Mouse (Mus musculus) left cerebral cortex, postnatal 4 days (tissue): Measurements from ENCODE around the gene Nat8f2. TPM values are rescaled to one million over a fixed set of nuclear protein-coding genes. Genes with fewer than 3 reads are reported as not detected.

Experiments used
- DNase-seq: peaks from one replicate; pipeline ENCODE4 v3.0.0-alpha.2; 2022
- intact Hi-C: fragments of 180-260 bp; cut with DNase I; formaldehyde crosslinking; loops from one replicate; pipeline ENCODE4 v1.15.1; 2025
- total RNA-seq, 2 experiments: library from RNA; stranded (reverse); gene quantifications; 2 replicates each; pipeline ENCODE4 v1.2.3; 2021

Nat8f2 gene
- total RNA-seq, 2 experiments from 2014 or later, result 0.56 to 0.76 TPM

- intact Hi-C loops, result no loop called here
- DNase-seq, result no peak
These were observed 39.5 kb downstream of the Nat8f2 start for GRCm38 (mm10) chr6:85829462-85829861.

DNA sequence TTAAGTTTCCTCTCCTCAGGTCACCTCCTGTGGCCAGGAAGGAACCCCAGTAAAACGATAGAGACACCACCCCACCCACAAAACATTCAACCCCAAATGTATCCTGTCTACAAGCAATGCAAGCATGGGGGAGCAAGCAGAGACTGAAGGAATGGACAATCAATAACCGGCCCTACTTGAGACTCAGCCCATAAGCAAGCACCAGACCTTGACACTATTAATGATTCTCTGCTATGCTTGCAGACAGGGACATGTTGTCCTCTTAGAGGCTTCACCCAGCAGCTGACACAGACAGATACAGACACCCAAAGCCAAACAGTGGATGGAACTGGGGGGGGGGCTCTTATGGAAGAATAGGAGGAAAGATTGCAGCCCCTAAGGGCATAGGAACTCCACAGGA is 43.1 kb downstream of the Nat8f2 start:
- intact Hi-C loops, result no loop called here

DNA sequence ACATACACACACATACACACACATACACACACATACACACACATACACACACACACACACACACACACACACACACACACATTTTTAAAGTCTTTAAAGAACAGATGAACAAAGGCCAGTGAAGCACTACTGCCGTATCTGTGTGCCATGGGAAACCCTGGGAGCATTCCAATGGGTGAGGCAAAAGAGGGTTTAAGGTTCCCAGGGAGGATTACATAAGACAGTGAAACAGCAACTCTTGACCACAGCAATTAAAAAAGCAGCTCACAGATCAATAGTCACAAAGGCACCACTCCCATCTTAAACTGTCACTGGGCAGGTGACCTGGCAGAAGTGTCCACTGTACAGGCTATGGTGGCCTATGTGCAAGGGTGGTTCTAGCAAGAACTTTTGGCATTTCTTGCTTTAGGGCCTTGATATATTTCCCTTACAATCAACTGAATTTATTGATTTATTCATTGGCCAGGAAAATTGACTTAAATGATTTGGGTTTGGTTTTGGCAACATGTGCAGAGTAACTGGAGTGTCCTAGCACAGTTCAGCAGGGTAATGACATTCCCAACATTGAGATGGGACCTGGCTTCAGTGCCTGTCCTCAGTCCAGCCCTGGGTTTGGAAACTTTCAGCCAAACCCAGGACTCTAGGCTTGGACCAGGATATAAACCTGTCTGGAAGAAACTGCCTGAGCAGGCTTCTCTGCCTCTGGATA is 45.4 kb downstream of the Nat8f2 start:
- DNase-seq, result no peak
- intact Hi-C loops, result no loop called here

More for the DNA sequence above, 43.1 kb downstream of the Nat8f2 start:
- no peak for DNase-seq

DNA sequence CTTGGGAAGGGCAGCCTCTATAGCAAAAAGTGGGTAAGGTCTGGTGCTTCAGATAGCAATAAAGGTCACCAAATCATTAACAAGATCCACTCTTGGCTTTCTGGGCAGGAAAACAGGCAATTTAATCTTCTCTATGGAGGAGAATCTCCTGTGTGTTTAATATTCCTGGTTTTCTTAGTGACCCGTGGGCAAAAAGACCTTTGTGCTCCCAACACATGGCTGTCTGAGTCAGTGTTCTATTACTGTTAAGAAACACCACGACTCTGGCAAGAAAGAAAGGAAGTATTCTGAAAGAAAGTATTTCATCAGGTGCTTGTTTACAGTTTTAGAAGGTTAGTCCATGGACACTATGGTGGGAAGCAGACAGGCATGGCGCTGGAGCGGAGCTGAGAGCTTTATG is 46.7 kb downstream of the Nat8f2 start:
- intact Hi-C loops, result no loop called here
- DNase-seq, result no peak

- intact Hi-C loops, result no loop called here
- no peak for DNase-seq
These were observed 48.1 kb downstream of the Nat8f2 start, which contains the start of the genes Nat8f6 and Nat8f5 for GRCm38 (mm10) chr6:85820837-85821236. Gene Nat8f6, minus strand, starts transcription at chr6:85820954. Gene Nat8f5, minus strand, starts transcription at chr6:85820972.

DNA sequence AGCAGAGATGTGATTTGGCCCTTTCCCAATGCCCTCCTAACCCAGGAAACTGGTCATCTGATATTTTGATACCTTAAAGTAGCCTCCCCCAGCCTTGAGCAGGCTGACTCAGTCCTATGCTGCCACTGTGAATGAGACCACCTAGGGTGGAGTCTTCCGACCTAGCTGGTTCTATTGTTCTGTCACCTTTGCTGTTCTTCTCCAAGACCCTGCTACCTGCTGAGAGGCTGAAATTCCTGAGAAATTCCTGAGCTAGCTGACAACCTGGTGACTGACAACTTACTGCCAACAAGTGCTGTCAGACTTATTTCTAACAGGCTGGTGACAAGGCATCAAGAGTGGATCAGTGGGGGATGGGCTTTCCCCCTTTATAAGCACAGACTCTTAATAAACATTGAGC is 50.6 kb downstream of the Nat8f2 start:
- intact Hi-C loops, result no loop called here
- no peak for DNase-seq

Other genes starting within 250 kb of the Nat8f2 start
- under 1 TPM in 1 of 2 experiments, not detected in 1; 0.46 TPM for gene Nat8f7, start 156.0 kb downstream of the Nat8f2 start, total RNA-seq
- under 1 TPM in 1 of 2 experiments, not detected in 1; 0.38 TPM for gene Nat8f3, start 103.4 kb downstream of the Nat8f2 start, total RNA-seq
- under 1 TPM in 1 of 2 experiments, not detected in 1; 0.40 TPM for gene Nat8f6, start 48.2 kb downstream of the Nat8f2 start, total RNA-seq
- under 1 TPM; 0.40 to 0.60 TPM for gene Nat8f5, start 48.2 kb downstream of the Nat8f2 start, total RNA-seq
- under 1 TPM; 0.36 to 0.52 TPM for gene Nat8, start 37.1 kb downstream of the Nat8f2 start, total RNA-seq
- 1 to 10 TPM; 3.6 to 4.7 TPM for gene Nat8f4, start 35.7 kb upstream of the Nat8f2 start, total RNA-seq
- gene Tprkb, start 42.7 kb upstream of the Nat8f2 start, total RNA-seq, result 10 to 100 TPM; 44.3 to 49.1 TPM
- 1 to 10 TPM; 5.6 to 7.3 TPM for gene Nat8f1, start 46.5 kb upstream of the Nat8f2 start, total RNA-seq
- gene Dusp11, start 92.5 kb upstream of the Nat8f2 start, total RNA-seq, result 100 to 1,000 TPM in 1 of 2 experiments, 10 to 100 TPM in 1; 98.3 to 114 TPM
- not detected for gene Figla, start 147.0 kb upstream of the Nat8f2 start, total RNA-seq
- 100 to 1,000 TPM; 256 to 274 TPM for gene Add2, start 159.5 kb upstream of the Nat8f2 start, total RNA-seq